Mouse (Mus musculus): Measurements from ENCODE around the gene Gm49322.
"Not testable (repeated sequence)": the region's sequence is repeated elsewhere in the genome, so short reads cannot be mapped to it uniquely, and the experiment has no call there.

Gm49322 gene

GRCm38 (mm10) chr10:80614351-80614750, 8.5 kb downstream of the Gm49322 start:
- no peak for DNase-seq

GRCm38 (mm10) chr10:80618181-80618580, 12.4 kb downstream of the Gm49322 start:
- no peak for DNase-seq

GRCm38 (mm10) chr10:80619465-80620244, 13.8 kb downstream of the Gm49322 start:
- peak; percentile 26 for DNase-seq

- DNase-seq: no peak
These were observed 14.5 kb downstream of the Gm49322 start for GRCm38 (mm10) chr10:80620365-80620764.

- peak; percentile 24 for DNase-seq
These were observed 15.2 kb downstream of the Gm49322 start for GRCm38 (mm10) chr10:80620796-80621689.

- no peak for DNase-seq
These were observed 15.8 kb downstream of the Gm49322 start for GRCm38 (mm10) chr10:80621690-80621939.

- DNase-seq: peak; percentile 100
These were observed 16.3 kb downstream of the Gm49322 start for GRCm38 (mm10) chr10:80621940-80622660.

GRCm38 (mm10) chr10:80622661-80623456, 17.0 kb downstream of the Gm49322 start, which contains the start of gene Csnk1g2:
Gene Csnk1g2, plus strand, starts transcription at chr10:80622838.
- peak; percentile 32 for DNase-seq

GRCm38 (mm10) chr10:80623457-80624191, 17.8 kb downstream of the Gm49322 start:
- peak; percentile 59 for DNase-seq

GRCm38 (mm10) chr10:80625764-80626163, 19.9 kb downstream of the Gm49322 start:
- no peak for DNase-seq

- DNase-seq: peak; percentile 75
These were observed 21.9 kb downstream of the Gm49322 start for GRCm38 (mm10) chr10:80627685-80628084.

- no peak for DNase-seq
These were observed 23.1 kb downstream of the Gm49322 start for GRCm38 (mm10) chr10:80628925-80629324.

GRCm38 (mm10) chr10:80635345-80635744, 29.5 kb downstream of the Gm49322 start:
- no peak for DNase-seq

GRCm38 (mm10) chr10:80646936-80647335, 41.1 kb downstream of the Gm49322 start:
- DNase-seq: no peak

- DNase-seq: not testable (repeated sequence)
These were observed 44.1 kb downstream of the Gm49322 start for GRCm38 (mm10) chr10:80649910-80650309.

- DNase-seq: no peak
These were observed 44.6 kb downstream of the Gm49322 start for GRCm38 (mm10) chr10:80650392-80650791.

GRCm38 (mm10) chr10:80653156-80653720, 47.4 kb downstream of the Gm49322 start:
- DNase-seq: no peak

GRCm38 (mm10) chr10:80654866-80655265, 49.0 kb downstream of the Gm49322 start:
- DNase-seq: no peak

- no peak for DNase-seq
These were observed 49.7 kb downstream of the Gm49322 start for GRCm38 (mm10) chr10:80655406-80656129.

- peak; percentile 99 for DNase-seq
These were observed 50.5 kb downstream of the Gm49322 start for GRCm38 (mm10) chr10:80656130-80656862.
